Mouse (Mus musculus) liver, embryonic 11.5 days (tissue): ENCODE data around the gene Htt. TPM values are rescaled to one million over a fixed set of nuclear protein-coding genes. Genes with fewer than 3 reads are reported as not detected.

Experiments
- ATAC-seq: fragments of 200-750 bp; cut with Nextera tagmentation; replicated peaks from 2 replicates; pipeline ENCODE4 v1.8.0; 2017; ENCODE audit warnings: moderate number of reproducible peaks, mild to moderate bottlenecking, moderate TSS enrichment, moderate library complexity; ENCODE audit not compliant: low FRiP score
- DNase-seq: peaks from one replicate; pipeline ENCODE4 v3.0.0-alpha.2; 2017; ENCODE audit warnings: low spot score
- H3K27ac ChIP-seq: fragments of 300-500 bp; sonication (generic); 2 replicates; pipeline ENCODE4 v1.5.1; 2014; ENCODE audit warnings: mild to moderate bottlenecking, low read depth, low read length, control low read depth
- H3K27me3 ChIP-seq: fragments of 300-500 bp; sonication (generic); replicated peaks from 2 replicates; pipeline ENCODE4 v1.6.1; 2014; ENCODE audit warnings: low read length, mixed read lengths; ENCODE audit not compliant: control insufficient read depth, insufficient read depth
- H3K36me3 ChIP-seq: fragments of 300-500 bp; sonication (generic); 2 replicates; pipeline ENCODE4 v1.6.1; 2014; ENCODE audit warnings: mild to moderate bottlenecking, low read length, moderate library complexity, mixed read lengths; ENCODE audit not compliant: control insufficient read depth, insufficient read depth
- H3K4me1 ChIP-seq: fragments of 300-500 bp; sonication (generic); replicated peaks from 2 replicates; pipeline ENCODE4 v1.6.1; 2014; ENCODE audit warnings: low read length, mixed read lengths; ENCODE audit not compliant: control insufficient read depth, insufficient read depth
- H3K4me2 ChIP-seq: fragments of 300-500 bp; sonication (generic); 2 replicates; pipeline ENCODE4 v1.6.1; 2014; ENCODE audit warnings: mild to moderate bottlenecking, control low read depth, moderate library complexity
- H3K4me3 ChIP-seq: fragments of 300-500 bp; sonication (generic); 2 replicates; pipeline ENCODE4 v1.5.1; 2014; ENCODE audit warnings: low read depth, low read length, control low read depth
- H3K9ac ChIP-seq: fragments of 300-500 bp; sonication (generic); 2 replicates; pipeline ENCODE4 v1.6.1; 2014; ENCODE audit warnings: low read depth, low read length, control low read depth
- H3K9me3 ChIP-seq: fragments of 300-500 bp; sonication (generic); 2 replicates; pipeline ENCODE4 v1.6.1; 2016; ENCODE audit warnings: low read length, inconsistent platforms, mixed read lengths; ENCODE audit not compliant: control insufficient read depth
- WGBS: fragments of 180-500 bp; shearing (Covaris S2); extraction: QIAGEN DNeasy Blood & Tissue Kit; methylation state at CpG from one replicate; pipeline ENCODE4 v1.1.7; 2014; 5-methylcytosine and 5-hydroxymethylcytosine counted together
- polyA plus RNA-seq: library from polyadenylated mRNA; unstranded; fragments of >200 nt; fragmentation: Nextera tagmentation; extraction: Ambion mirVana; gene quantifications from 2 replicates; pipeline ENCODE4 v1.2.1, GENCODE M21; 2014

Htt gene
- polyA plus RNA-seq, 1 experiment from 2014 or later, result 18.9 TPM

DNA sequence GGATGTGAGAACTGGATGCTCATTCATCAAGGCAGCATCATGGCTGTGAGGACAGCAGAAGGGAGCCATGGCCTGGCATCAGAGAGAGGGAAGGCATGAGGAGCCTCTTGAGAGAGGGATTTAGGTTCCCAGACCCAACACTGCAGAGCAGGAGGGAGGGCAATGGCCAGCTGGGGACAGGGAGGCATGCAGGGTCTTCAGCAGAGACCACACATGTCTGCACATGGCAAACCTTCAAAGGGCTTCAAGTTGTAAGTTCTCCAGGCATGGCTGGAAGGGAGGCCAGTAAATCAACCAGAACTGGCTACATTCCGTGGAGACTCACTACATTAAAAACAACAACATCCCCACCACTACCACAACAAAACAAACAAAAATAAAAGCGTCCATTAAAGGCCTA lies 169.6 kb downstream of the Htt start:
- Histone ChIP-seq H3K4me1 (peaks cover 21% of the 10 kb centered on the region), H3K4me3 (no peak overlapping the region), H3K9ac (0 out of 2 replicates have a peak overlapping the region, but pooled peaks have one; percentile 23), H3K9me3 (no peaks in the 10 kb centered on the region), H3K27ac (peak overlapping the region; percentile 40), H3K36me3 (no peaks in the 10 kb centered on the region), H3K27me3 (no peaks in the 10 kb centered on the region), H3K4me2 (peak overlapping the region; percentile 25; the same call in 1 of the 2 replicates)
- ATAC-seq, result no peak
- DNase-seq, result no peak
- 74% methylated on average over 2 of the region's 2 CpGs for WGBS

DNA sequence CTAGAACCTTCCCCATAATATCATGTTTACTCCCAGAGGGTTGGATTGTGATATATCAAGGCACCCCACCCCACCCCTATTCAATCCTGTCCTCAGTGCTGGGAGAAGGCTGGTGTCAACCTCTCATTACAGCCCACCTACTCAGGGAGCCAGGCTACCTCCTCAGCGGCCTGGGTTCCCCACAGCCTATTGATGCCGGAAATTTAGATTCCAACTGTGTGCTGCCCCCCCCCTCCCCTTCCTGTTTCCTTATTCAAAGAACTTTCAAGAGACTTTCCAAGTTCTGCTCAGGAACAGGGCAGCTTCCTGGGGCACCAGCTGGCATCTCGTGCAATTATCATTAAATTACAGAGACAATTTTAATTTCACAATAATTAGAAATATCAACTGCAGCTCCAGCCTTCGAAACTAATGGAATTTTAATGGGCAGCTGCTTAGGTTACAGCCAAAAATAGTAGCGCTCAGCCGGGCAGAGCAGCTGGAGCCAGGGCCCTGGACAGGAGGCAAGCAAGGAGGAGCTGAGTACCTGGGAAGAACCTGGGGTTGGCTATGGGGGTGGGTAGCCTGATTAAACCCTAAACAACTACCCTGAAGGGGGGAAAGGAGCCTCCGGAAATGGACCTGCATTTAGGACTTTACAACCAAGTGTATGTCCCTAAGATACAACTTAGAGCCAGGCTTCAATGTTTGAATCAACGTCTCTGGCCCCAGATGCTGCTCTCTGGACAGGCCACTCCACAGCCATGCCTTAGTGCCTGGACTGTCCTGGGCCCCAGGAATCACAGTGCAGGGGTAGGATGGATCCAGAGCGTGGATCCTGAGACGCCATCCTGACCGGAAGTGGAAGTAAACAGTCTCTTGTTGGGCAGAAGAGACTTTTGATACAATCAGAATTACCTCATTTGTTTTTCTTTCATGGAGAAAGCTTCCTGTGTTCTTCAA lies 170.2 kb downstream of the Htt start:
- DNase-seq (no peak), ATAC-seq (no peak)
- Histone ChIP-seq H3K4me1 (peaks cover 21% of the 10 kb centered on the region), H3K27ac (peak overlapping the region; percentile 21; the same call in 1 of the 2 replicates), H3K27me3 (no peaks in the 10 kb centered on the region), H3K9ac (no peak overlapping the region), H3K9me3 (no peaks in the 10 kb centered on the region), H3K36me3 (no peaks in the 10 kb centered on the region), H3K4me3 (no peak overlapping the region), H3K4me2 (no peak overlapping the region)
- 63% methylated on average over 11 of the region's 11 CpGs for WGBS

GRCm38 (mm10) chr5:34932458-34932806 lies 170.9 kb downstream of the Htt start:
- 55% methylated on average over 4 of the region's 4 CpGs for WGBS
- H3K4me2 ChIP-seq, result no peak overlapping the region
- H3K27ac ChIP-seq, result no peak overlapping the region
- peaks cover 21% of the 10 kb centered on the region for H3K4me1 ChIP-seq
- no peak for ATAC-seq
- no peak overlapping the region for H3K9ac ChIP-seq
- H3K9me3 ChIP-seq, result no peaks in the 10 kb centered on the region
- H3K27me3 ChIP-seq, result no peaks in the 10 kb centered on the region
- no peaks in the 10 kb centered on the region for H3K36me3 ChIP-seq
- no peak overlapping the region for H3K4me3 ChIP-seq
- DNase-seq, result no peak

GRCm38 (mm10) chr5:34933461-34933860 lies 171.9 kb downstream of the Htt start:
- H3K27ac ChIP-seq, result no peak overlapping the region
- peaks cover 21% of the 10 kb centered on the region for H3K4me1 ChIP-seq
- no peaks in the 10 kb centered on the region for H3K9me3 ChIP-seq
- ATAC-seq (no peak), DNase-seq (no peak)
- H3K4me2 ChIP-seq, result no peak overlapping the region
- 84% methylated on average over 1 of the region's 1 CpGs for WGBS
- H3K4me3 ChIP-seq, result no peak overlapping the region
- H3K27me3 ChIP-seq, result no peaks in the 10 kb centered on the region
- no peak overlapping the region for H3K9ac ChIP-seq
- H3K36me3 ChIP-seq, result no peaks in the 10 kb centered on the region

GRCm38 (mm10) chr5:34941710-34942470 lies 180.3 kb downstream of the Htt start:
- no peak for DNase-seq
- no peak overlapping the region for H3K27ac ChIP-seq
- no peaks in the 10 kb centered on the region for H3K36me3 ChIP-seq
- no peak for ATAC-seq
- H3K4me1 ChIP-seq, result peaks cover 13% of the 10 kb centered on the region
- WGBS, result 74% methylated on average over 10 of the region's 10 CpGs
- H3K4me3 ChIP-seq, result no peak overlapping the region
- no peaks in the 10 kb centered on the region for H3K27me3 ChIP-seq
- no peaks in the 10 kb centered on the region for H3K9me3 ChIP-seq
- H3K9ac ChIP-seq, result no peak overlapping the region
- H3K4me2 ChIP-seq, result no peak overlapping the region

DNA sequence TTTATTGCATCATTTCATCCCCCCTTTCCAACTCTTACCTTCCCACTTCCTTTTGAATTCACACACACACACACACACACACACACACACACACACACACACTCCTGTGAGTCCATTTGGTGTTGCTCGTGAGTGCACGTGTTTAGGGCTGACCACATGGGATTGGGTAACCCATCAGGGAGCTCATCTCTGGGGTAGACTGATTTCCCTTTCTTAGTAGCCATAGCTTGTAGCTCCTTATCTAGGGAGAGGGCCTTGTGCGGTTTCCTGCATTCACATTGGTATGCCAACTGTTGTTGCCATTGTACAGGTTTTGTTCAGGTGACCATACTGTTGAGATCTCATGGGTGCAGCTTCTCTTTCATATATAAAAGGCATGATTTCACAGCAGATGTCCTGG lies 181.9 kb downstream of the Htt start:
- DNase-seq, result no peak
- H3K4me3 ChIP-seq, result no peak overlapping the region
- no peak overlapping the region for H3K9ac ChIP-seq
- no peaks in the 10 kb centered on the region for H3K9me3 ChIP-seq
- H3K4me2 ChIP-seq, result no peak overlapping the region
- H3K27me3 ChIP-seq, result no peaks in the 10 kb centered on the region
- no peaks in the 10 kb centered on the region for H3K36me3 ChIP-seq
- WGBS, result 38% methylated on average over 3 of the region's 3 CpGs
- 0 out of 2 replicates have a peak overlapping the region, but pooled peaks have one; percentile 23 for H3K27ac ChIP-seq
- H3K4me1 ChIP-seq, result peaks cover 13% of the 10 kb centered on the region
- peak; percentile 58; the same call in 1 of the 2 replicates for ATAC-seq

GRCm38 (mm10) chr5:34948861-34949760 lies 187.6 kb downstream of the Htt start, which contains the start of gene Rgs12:
Gene Rgs12, plus strand, starts transcription at chr5:34949445.
- under 1% methylated on average over 68 of the region's 84 CpGs for WGBS
- Histone ChIP-seq H3K9ac (peak within 1 kb of the TSS; percentile 97), H3K27ac (peak within 1 kb of the TSS; percentile 85), H3K4me3 (peak within 1 kb of the TSS; percentile 92), H3K36me3 (peaks cover 5% of the 10 kb centered on the region; the same call in 1 of the 2 replicates), H3K9me3 (peaks cover 4% of the 10 kb centered on the region; the same call in 1 of the 2 replicates), H3K27me3 (no peaks in the 10 kb centered on the region), H3K4me1 (peaks cover 15% of the 10 kb centered on the region), H3K4me2 (peak within 1 kb of the TSS; percentile 93)
- peak; percentile 94 for ATAC-seq
- DNase-seq, result peak; percentile 94

DNA sequence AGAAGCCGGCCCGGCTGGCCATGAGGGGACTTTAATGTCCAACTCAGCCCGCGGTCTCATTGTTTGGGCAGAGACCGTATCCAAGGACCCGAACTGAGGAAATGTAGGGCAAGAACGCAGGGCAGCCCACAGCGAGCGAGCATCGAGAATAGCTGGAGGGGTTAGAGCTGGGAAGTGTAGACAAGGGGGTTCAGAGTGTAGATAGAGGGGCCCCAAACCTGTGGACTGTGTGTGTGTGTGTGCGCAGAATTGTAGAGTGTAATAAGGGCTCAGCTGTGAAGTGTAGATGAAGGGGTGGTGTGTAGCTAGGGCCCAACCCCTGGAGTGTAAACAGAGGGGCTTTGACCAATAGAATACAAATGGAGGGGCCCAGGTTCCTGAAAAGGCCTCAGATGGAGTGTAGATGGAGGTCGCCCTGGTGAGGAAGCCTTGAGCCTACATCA lies 188.2 kb downstream of the Htt start:
- H3K9ac ChIP-seq, result peak overlapping the region; percentile 97
- H3K27me3 ChIP-seq, result no peaks in the 10 kb centered on the region
- 7% methylated on average over 12 of the region's 12 CpGs for WGBS
- H3K4me1 ChIP-seq, result peaks cover 15% of the 10 kb centered on the region
- peak overlapping the region; percentile 92 for H3K4me3 ChIP-seq
- peak overlapping the region; percentile 85 for H3K27ac ChIP-seq
- peak overlapping the region; percentile 93 for H3K4me2 ChIP-seq
- H3K9me3 ChIP-seq, result peaks cover 4% of the 10 kb centered on the region; the same call in 1 of the 2 replicates
- ATAC-seq (peak; percentile 39), DNase-seq (no peak)
- H3K36me3 ChIP-seq, result peaks cover 5% of the 10 kb centered on the region; the same call in 1 of the 2 replicates
